Mouse (Mus musculus): ENCODE measurements at regions not wholly inside any gene's neighbourhood (a gene's known extent, or its start where the extent isn't known, plus 50 kb on each side); places are given as distances from the start of the nearest gene placed in this dataset.
A peak's percentile ranks its signal among the peaks of the same experiment; 100 is the strongest.
"Not testable (repeated sequence)": the region's sequence is repeated elsewhere in the genome, so short reads cannot be mapped to it uniquely, and the experiment has no call there.

- H3K9me3 ChIP-seq (replicated peaks): no peaks in the 10 kb centered on the region
- no peak overlapping the region for H3K4me3 ChIP-seq
- no peaks in the 10 kb centered on the region for H3K27me3 ChIP-seq (ENCODE audit: low read depth, poor library complexity, severe bottlenecking)
- WGBS: 91% methylated on average over 13 of the region's 13 CpGs
- no peak overlapping the region for H3K27ac ChIP-seq (replicated peaks)
- no peak for DNase-seq (ENCODE audit: low spot score)
- no peaks in the 10 kb centered on the region for H3K4me1 ChIP-seq
- H3K36me3 ChIP-seq: no peaks in the 10 kb centered on the region
Measured at GRCm38 (mm10) chr8:88064414-88065110, 54.0 kb upstream of the Cnep1r1 start.

GRCm38 (mm10) chr8:88059107-88059506 lies 59.5 kb upstream of the Cnep1r1 start:
- DNase-seq (ENCODE audit: low spot score); H3K27ac ChIP-seq (replicated peaks); H3K4me1 ChIP-seq; H3K4me3 ChIP-seq; H3K27me3 ChIP-seq (ENCODE audit: low read depth, poor library complexity, severe bottlenecking); H3K9me3 ChIP-seq (replicated peaks); H3K36me3 ChIP-seq: not testable (repeated sequence)
- WGBS: 89% methylated on average over 1 of the region's 1 CpGs

- Histone ChIP-seq H3K4me1 (peaks cover 12% of the 10 kb centered on the region; the same call in 1 of the 2 replicates), H3K36me3 (no peaks in the 10 kb centered on the region), H3K4me3 (no peak overlapping the region), H3K27ac (replicated peaks) (no peak overlapping the region), H3K27me3 (ENCODE audit: low read depth, poor library complexity, severe bottlenecking) (no peaks in the 10 kb centered on the region), H3K9me3 (replicated peaks) (no peaks in the 10 kb centered on the region)
- no peak for DNase-seq (ENCODE audit: low spot score)
- WGBS: 92% methylated on average over 7 of the region's 7 CpGs
Measured at GRCm38 (mm10) chr8:88057686-88058234, 60.8 kb upstream of the Cnep1r1 start.

GRCm38 (mm10) chr8:88050651-88051050 lies 67.9 kb upstream of the Cnep1r1 start:
- Histone ChIP-seq H3K27ac (replicated peaks) (no peak overlapping the region), H3K9me3 (replicated peaks) (no peaks in the 10 kb centered on the region), H3K27me3 (ENCODE audit: low read depth, poor library complexity, severe bottlenecking) (no peaks in the 10 kb centered on the region), H3K4me1 (peaks cover 12% of the 10 kb centered on the region; the same call in 1 of the 2 replicates), H3K36me3 (no peaks in the 10 kb centered on the region), H3K4me3 (no peak overlapping the region)
- 88% methylated on average over 10 of the region's 10 CpGs for WGBS
- DNase-seq (ENCODE audit: low spot score): no peak

GRCm38 (mm10) chr8:88049091-88049490 lies 69.5 kb upstream of the Cnep1r1 start:
- DNase-seq (ENCODE audit: low spot score): no peak
- H3K4me3 ChIP-seq: no peak overlapping the region
- no peaks in the 10 kb centered on the region for H3K9me3 ChIP-seq (replicated peaks)
- H3K27ac ChIP-seq (replicated peaks): no peak overlapping the region
- H3K4me1 ChIP-seq: peaks cover 7% of the 10 kb centered on the region; the same call in 1 of the 2 replicates
- no peaks in the 10 kb centered on the region for H3K27me3 ChIP-seq (ENCODE audit: low read depth, poor library complexity, severe bottlenecking)
- no peaks in the 10 kb centered on the region for H3K36me3 ChIP-seq
- 81% methylated on average over 5 of the region's 5 CpGs for WGBS

GRCm38 (mm10) chr8:88045995-88046394 lies 72.6 kb upstream of the Cnep1r1 start:
- Histone ChIP-seq H3K9me3 (replicated peaks) (no peaks in the 10 kb centered on the region), H3K27ac (replicated peaks) (no peak overlapping the region), H3K4me3 (no peak overlapping the region), H3K27me3 (ENCODE audit: low read depth, poor library complexity, severe bottlenecking) (no peaks in the 10 kb centered on the region), H3K4me1 (no peaks in the 10 kb centered on the region), H3K36me3 (no peaks in the 10 kb centered on the region)
- DNase-seq (ENCODE audit: low spot score): no peak
- 85% methylated on average over 4 of the region's 4 CpGs for WGBS

GRCm38 (mm10) chr8:88039286-88039685 lies 79.3 kb upstream of the Cnep1r1 start:
- peaks cover 6% of the 10 kb centered on the region; the same call in 1 of the 2 replicates for H3K4me1 ChIP-seq
- no peaks in the 10 kb centered on the region for H3K9me3 ChIP-seq (replicated peaks)
- H3K27ac ChIP-seq (replicated peaks): no peak overlapping the region
- WGBS: 24% methylated on average over 6 of the region's 6 CpGs
- no peaks in the 10 kb centered on the region for H3K27me3 ChIP-seq (ENCODE audit: low read depth, poor library complexity, severe bottlenecking)
- no peak overlapping the region for H3K4me3 ChIP-seq
- DNase-seq (ENCODE audit: low spot score): no peak
- H3K36me3 ChIP-seq: no peaks in the 10 kb centered on the region

- Histone ChIP-seq H3K36me3 (no peaks in the 10 kb centered on the region), H3K27ac (replicated peaks) (no peak overlapping the region), H3K9me3 (replicated peaks) (no peaks in the 10 kb centered on the region), H3K4me3 (no peak overlapping the region), H3K27me3 (ENCODE audit: low read depth, poor library complexity, severe bottlenecking) (no peaks in the 10 kb centered on the region), H3K4me1 (peaks cover 6% of the 10 kb centered on the region; the same call in 1 of the 2 replicates)
- WGBS: 93% methylated on average over 2 of the region's 2 CpGs
- DNase-seq (ENCODE audit: low spot score): no peak
Measured at GRCm38 (mm10) chr8:88037994-88038393, 78.6 kb upstream of the Zfp423 start.

GRCm38 (mm10) chr8:88033054-88033453 lies 73.7 kb upstream of the Zfp423 start:
- WGBS: 80% methylated on average over 6 of the region's 6 CpGs
- no peak overlapping the region for H3K27ac ChIP-seq (replicated peaks)
- H3K27me3 ChIP-seq (ENCODE audit: low read depth, poor library complexity, severe bottlenecking): no peaks in the 10 kb centered on the region
- H3K4me3 ChIP-seq: no peak overlapping the region
- H3K36me3 ChIP-seq: no peaks in the 10 kb centered on the region
- no peaks in the 10 kb centered on the region for H3K9me3 ChIP-seq (replicated peaks)
- no peaks in the 10 kb centered on the region; the same call in 1 of the 2 replicates for H3K4me1 ChIP-seq
- peak; percentile 28 for DNase-seq (ENCODE audit: low spot score)

GRCm38 (mm10) chr8:88024496-88024895 lies 65.1 kb upstream of the Zfp423 start:
- Histone ChIP-seq H3K9me3 (replicated peaks) (no peaks in the 10 kb centered on the region), H3K27me3 (ENCODE audit: low read depth, poor library complexity, severe bottlenecking) (peaks cover 4% of the 10 kb centered on the region; the same call in 1 of the 2 replicates), H3K4me3 (no peak overlapping the region), H3K4me1 (peaks cover 24% of the 10 kb centered on the region), H3K36me3 (no peaks in the 10 kb centered on the region), H3K27ac (replicated peaks) (no peak overlapping the region)
- no peak for DNase-seq (ENCODE audit: low spot score)
- 92% methylated on average over 14 of the region's 14 CpGs for WGBS

GRCm38 (mm10) chr8:88023423-88023822 lies 64.0 kb upstream of the Zfp423 start:
- Histone ChIP-seq H3K4me1 (peaks cover 28% of the 10 kb centered on the region), H3K36me3 (no peaks in the 10 kb centered on the region), H3K27ac (replicated peaks) (peak overlapping the region; percentile 75; the same call in 1 of the 2 replicates), H3K9me3 (replicated peaks) (peaks cover 2% of the 10 kb centered on the region), H3K27me3 (ENCODE audit: low read depth, poor library complexity, severe bottlenecking) (peaks cover 4% of the 10 kb centered on the region; the same call in 1 of the 2 replicates), H3K4me3 (no peak overlapping the region)
- peak; percentile 62 for DNase-seq (ENCODE audit: low spot score)
- WGBS: 16% methylated on average over 5 of the region's 5 CpGs

GRCm38 (mm10) chr8:88022776-88023385 lies 63.5 kb upstream of the Zfp423 start:
- DNase-seq (ENCODE audit: low spot score): peak; percentile 25

More at GRCm38 (mm10) chr8:88022776-88023385, 63.5 kb upstream of the Zfp423 start:
- no peak overlapping the region for H3K4me3 ChIP-seq
- 57% methylated on average over 16 of the region's 16 CpGs for WGBS
- H3K27ac ChIP-seq (replicated peaks): peak overlapping the region; percentile 75
- H3K4me1 ChIP-seq: peaks cover 28% of the 10 kb centered on the region
- no peaks in the 10 kb centered on the region for H3K36me3 ChIP-seq
- peaks cover 4% of the 10 kb centered on the region; the same call in 1 of the 2 replicates for H3K27me3 ChIP-seq (ENCODE audit: low read depth, poor library complexity, severe bottlenecking)
- peaks cover 8% of the 10 kb centered on the region for H3K9me3 ChIP-seq (replicated peaks)

Data from midbrain, embryonic 10.5 days (tissue).